Mouse (Mus musculus) cerebellum, adult 2 months (tissue): ENCODE results near the gene Tesc.

ENCODE experiments used
- CTCF ChIP-seq: fragments of 200-500 bp; IDR thresholded peaks from 2 replicates; pipeline ENCODE4 v1.5.1; 2011; ENCODE audit warnings: low read depth, mild to moderate bottlenecking, control low read depth, low read length, moderate library complexity, borderline replicate concordance; ENCODE audit not compliant: insufficient read depth
- POLR2A ChIP-seq: fragments of 200-500 bp; IDR thresholded peaks from 2 replicates; pipeline ENCODE4 v1.6.1; 2011; ENCODE audit warnings: low read length, control low read depth, borderline replicate concordance; ENCODE audit not compliant: insufficient read depth

DNA sequence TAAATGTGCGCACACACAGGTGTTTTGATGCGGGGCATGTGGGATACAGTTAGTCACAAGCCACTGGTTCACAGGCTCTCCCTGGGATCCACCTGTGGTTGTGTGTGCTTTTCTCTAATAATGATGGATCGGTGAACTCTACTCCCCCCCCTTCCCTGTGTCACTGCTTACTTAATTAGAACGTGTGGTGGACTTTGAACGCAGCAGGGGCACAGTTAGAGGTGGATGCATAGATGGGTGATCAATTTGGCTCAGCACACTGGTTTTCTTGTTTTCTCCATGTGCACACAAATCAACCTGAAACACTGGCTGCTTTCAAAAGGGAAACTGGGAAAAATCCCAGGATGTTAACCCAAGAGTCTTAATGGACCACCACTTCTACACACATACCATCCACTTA lies 48.5 kb upstream of the Tesc start:
- TF ChIP-seq CTCF (no peak), POLR2A (no peak)
